Mouse (Mus musculus): ENCODE data around the gene Efnb3.

Gene Efnb3

DNA sequence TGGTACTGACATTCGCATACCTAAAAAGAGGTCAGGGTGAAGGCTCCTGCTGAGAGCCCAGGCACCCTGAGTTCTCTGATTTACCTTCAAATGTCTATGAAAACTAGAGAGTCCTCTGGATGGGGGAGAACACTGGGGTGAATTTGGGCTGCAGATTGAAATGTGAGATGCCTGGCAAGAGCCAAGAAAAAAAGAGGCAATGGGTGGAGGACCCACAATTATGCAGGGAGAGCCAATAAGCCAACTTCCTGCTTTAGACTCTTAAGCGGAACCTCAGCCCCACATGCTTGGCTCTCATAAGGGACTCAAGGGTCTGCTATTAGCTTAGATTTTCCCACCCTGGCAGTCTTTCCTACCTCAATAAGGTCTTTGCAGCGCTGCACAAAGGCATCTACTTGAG is 43.3 kb downstream of the Efnb3 start:
- intact Hi-C loops (cut with DNase I): no loop called here

GRCm38 (mm10) chr11:69516151-69516640 is 43.8 kb downstream of the Efnb3 start:
- intact Hi-C loops (cut with DNase I): no loop called here

DNA sequence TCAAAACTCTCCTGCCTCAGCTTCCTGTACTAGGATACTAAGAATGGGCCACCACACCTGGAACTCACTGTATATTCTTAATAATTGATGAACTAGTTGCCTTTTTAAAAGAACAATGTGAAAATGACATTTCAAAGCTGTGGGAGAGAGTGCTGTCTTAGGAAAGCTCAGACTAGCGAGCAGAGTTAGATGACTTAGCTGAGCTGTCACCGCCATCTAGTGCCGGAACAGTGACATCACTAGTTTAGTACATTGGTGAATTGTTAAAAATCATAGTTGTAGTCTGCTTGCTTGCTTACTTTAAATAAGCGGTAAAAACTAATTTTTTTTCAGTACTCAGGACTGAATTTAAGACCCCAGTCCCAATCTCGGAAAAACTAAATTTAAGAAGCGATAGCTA is 46.2 kb downstream of the Efnb3 start:
- intact Hi-C loops (cut with DNase I): loop anchor here (2.0 to 5.0 kb wide), 3 partner anchors 81 to 247 kb away; no protein-coding TSS in a partner anchor

DNA sequence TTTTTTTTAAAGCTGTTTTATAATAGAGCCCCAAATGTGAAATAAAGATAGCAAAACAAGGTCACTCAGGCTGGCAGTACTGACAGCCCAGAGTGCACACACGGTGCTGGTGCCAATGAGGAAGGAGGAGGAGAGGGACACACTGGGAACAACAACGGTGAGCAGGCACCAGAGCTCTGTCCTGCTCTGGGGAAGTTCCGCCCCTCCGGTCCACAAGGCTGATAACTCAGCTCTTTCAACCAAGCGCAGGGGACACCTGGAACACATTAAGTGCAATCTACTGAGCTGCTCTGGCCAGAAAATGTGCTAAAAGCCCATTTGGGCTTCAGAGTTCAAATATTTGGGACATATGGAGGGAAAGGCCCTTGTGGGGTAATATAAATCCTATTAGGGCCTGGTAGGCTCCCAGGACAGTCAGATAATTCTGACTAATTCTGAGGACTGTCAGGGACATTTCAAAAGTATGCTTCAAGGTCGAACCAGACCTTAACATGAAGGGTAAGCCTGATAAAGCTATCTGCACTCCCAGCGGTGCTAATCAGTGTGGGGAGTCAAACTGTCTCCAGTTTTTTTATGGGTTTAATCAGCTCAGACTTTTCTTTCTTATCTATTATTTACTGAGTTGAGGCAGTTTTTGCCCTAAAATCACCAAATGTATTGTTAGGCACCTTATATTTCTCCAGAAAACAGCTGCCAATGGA is 49.1 kb downstream of the Efnb3 start:
- intact Hi-C loops (cut with DNase I): loop anchor here (5.0 kb wide), 2 partner anchors 109 to 244 kb away; no protein-coding TSS in a partner anchor

Small RNAs within 50 kb of the gene (microRNA-seq; reads per million reads assigned to microRNA genes)
- gene Gm27493: 0 reads per million in 2 experiments

All from adrenal gland (tissue).